Mouse (Mus musculus): ENCODE results near the gene Mrap2. TPM values are rescaled to one million over a fixed set of nuclear protein-coding genes. Genes with fewer than 3 reads are reported as not detected.

The Mrap2 gene
- polyA plus RNA-seq, 1 experiment from 2014 or later = not detected

- Histone ChIP-seq H3K4me2 (no peak overlapping the region), H3K9ac (ENCODE audit: low read depth, low read length) (no peak overlapping the region), H3K4me3 (ENCODE audit: low read depth, low read length) (no peak overlapping the region), H3K36me3 (ENCODE audit: control insufficient read depth, insufficient read depth, low read length) (no peaks in the 10 kb centered on the region), H3K4me1 (replicated peaks; ENCODE audit: control insufficient read depth, insufficient read depth, low read length) (no peaks in the 10 kb centered on the region; the same call in 1 of the 2 replicates), H3K9me3 (ENCODE audit: control insufficient read depth, low read length) (no peaks in the 10 kb centered on the region), H3K27ac (ENCODE audit: low read depth, low read length) (no peak overlapping the region), H3K27me3 (replicated peaks; ENCODE audit: control insufficient read depth, insufficient read depth, low read length) (peaks cover 30% of the 10 kb centered on the region)
- DNase-seq (ENCODE audit: low spot score) (no peak), ATAC-seq (replicated peaks; ENCODE audit: low FRiP score) (no peak)
- 78% methylated on average over 3 of the region's 3 CpGs for whole genome bisulfite sequencing
Measured at GRCm38 (mm10) chr9:87143076-87143475, 1.0 kb upstream of the Mrap2 start.

GRCm38 (mm10) chr9:87144532-87144931 is 426 bp downstream of the Mrap2 start:
- 0 out of 2 replicates have a peak overlapping the region, but pooled peaks have one; percentile 9 for H3K9ac ChIP-seq (ENCODE audit: low read depth, low read length)
- H3K4me1 ChIP-seq (replicated peaks; ENCODE audit: control insufficient read depth, insufficient read depth, low read length) = no peaks in the 10 kb centered on the region; the same call in 1 of the 2 replicates
- WGBS = 3% methylated on average over 19 of the region's 19 CpGs
- no peak overlapping the region for H3K27ac ChIP-seq (ENCODE audit: low read depth, low read length)
- no peaks in the 10 kb centered on the region for H3K9me3 ChIP-seq (ENCODE audit: control insufficient read depth, low read length)
- H3K36me3 ChIP-seq (ENCODE audit: control insufficient read depth, insufficient read depth, low read length) = no peaks in the 10 kb centered on the region
- peak overlapping the region; percentile 24 for H3K4me3 ChIP-seq (ENCODE audit: low read depth, low read length)
- ATAC-seq (replicated peaks; ENCODE audit: low FRiP score) (no peak), DNase-seq (ENCODE audit: low spot score) (no peak)
- H3K4me2 ChIP-seq = peak overlapping the region; percentile 55
- H3K27me3 ChIP-seq (replicated peaks; ENCODE audit: control insufficient read depth, insufficient read depth, low read length) = peaks cover 30% of the 10 kb centered on the region

GRCm38 (mm10) chr9:87145180-87145579 is 1.1 kb downstream of the Mrap2 start:
- 8% methylated on average over 15 of the region's 15 CpGs for WGBS
- no peak overlapping the region for H3K27ac ChIP-seq (ENCODE audit: low read depth, low read length)
- H3K4me2 ChIP-seq = no peak overlapping the region; the same call in 1 of the 2 replicates
- no peaks in the 10 kb centered on the region for H3K36me3 ChIP-seq (ENCODE audit: control insufficient read depth, insufficient read depth, low read length)
- DNase-seq (ENCODE audit: low spot score) (no peak), ATAC-seq (replicated peaks; ENCODE audit: low FRiP score) (no peak)
- H3K9me3 ChIP-seq (ENCODE audit: control insufficient read depth, low read length) = no peaks in the 10 kb centered on the region
- no peak overlapping the region for H3K9ac ChIP-seq (ENCODE audit: low read depth, low read length)
- H3K4me1 ChIP-seq (replicated peaks; ENCODE audit: control insufficient read depth, insufficient read depth, low read length) = no peaks in the 10 kb centered on the region; the same call in 1 of the 2 replicates
- peaks cover 30% of the 10 kb centered on the region for H3K27me3 ChIP-seq (replicated peaks; ENCODE audit: control insufficient read depth, insufficient read depth, low read length)
- no peak overlapping the region for H3K4me3 ChIP-seq (ENCODE audit: low read depth, low read length)

GRCm38 (mm10) chr9:87145671-87146070 is 1.6 kb downstream of the Mrap2 start:
- H3K9me3 ChIP-seq (ENCODE audit: control insufficient read depth, low read length) = no peaks in the 10 kb centered on the region
- H3K9ac ChIP-seq (ENCODE audit: low read depth, low read length) = no peak overlapping the region
- WGBS = 36% methylated on average over 11 of the region's 11 CpGs
- ATAC-seq (replicated peaks; ENCODE audit: low FRiP score) = no peak
- peaks cover 30% of the 10 kb centered on the region for H3K27me3 ChIP-seq (replicated peaks; ENCODE audit: control insufficient read depth, insufficient read depth, low read length)
- H3K4me3 ChIP-seq (ENCODE audit: low read depth, low read length) = no peak overlapping the region
- H3K27ac ChIP-seq (ENCODE audit: low read depth, low read length) = no peak overlapping the region
- DNase-seq (ENCODE audit: low spot score) = no peak
- H3K4me1 ChIP-seq (replicated peaks; ENCODE audit: control insufficient read depth, insufficient read depth, low read length) = no peaks in the 10 kb centered on the region; the same call in 1 of the 2 replicates
- no peaks in the 10 kb centered on the region for H3K36me3 ChIP-seq (ENCODE audit: control insufficient read depth, insufficient read depth, low read length)
- H3K4me2 ChIP-seq = no peak overlapping the region

GRCm38 (mm10) chr9:87146400-87146799 is 2.3 kb downstream of the Mrap2 start:
- Histone ChIP-seq H3K27me3 (replicated peaks; ENCODE audit: control insufficient read depth, insufficient read depth, low read length) (peaks cover 30% of the 10 kb centered on the region), H3K9ac (ENCODE audit: low read depth, low read length) (no peak overlapping the region), H3K4me2 (no peak overlapping the region), H3K9me3 (ENCODE audit: control insufficient read depth, low read length) (no peaks in the 10 kb centered on the region), H3K4me1 (replicated peaks; ENCODE audit: control insufficient read depth, insufficient read depth, low read length) (no peaks in the 10 kb centered on the region; the same call in 1 of the 2 replicates), H3K36me3 (ENCODE audit: control insufficient read depth, insufficient read depth, low read length) (no peaks in the 10 kb centered on the region), H3K27ac (ENCODE audit: low read depth, low read length) (no peak overlapping the region), H3K4me3 (ENCODE audit: low read depth, low read length) (no peak overlapping the region)
- DNase-seq (ENCODE audit: low spot score) (no peak), ATAC-seq (replicated peaks; ENCODE audit: low FRiP score) (no peak)
- WGBS = 72% methylated on average over 4 of the region's 4 CpGs

GRCm38 (mm10) chr9:87147927-87148326 is 3.8 kb downstream of the Mrap2 start:
- H3K36me3 ChIP-seq (ENCODE audit: control insufficient read depth, insufficient read depth, low read length) = no peaks in the 10 kb centered on the region
- DNase-seq (ENCODE audit: low spot score) (no peak), ATAC-seq (replicated peaks; ENCODE audit: low FRiP score) (no peak)
- no peaks in the 10 kb centered on the region for H3K9me3 ChIP-seq (ENCODE audit: control insufficient read depth, low read length)
- no peak overlapping the region for H3K27ac ChIP-seq (ENCODE audit: low read depth, low read length)
- peaks cover 30% of the 10 kb centered on the region for H3K27me3 ChIP-seq (replicated peaks; ENCODE audit: control insufficient read depth, insufficient read depth, low read length)
- no peaks in the 10 kb centered on the region; the same call in 1 of the 2 replicates for H3K4me1 ChIP-seq (replicated peaks; ENCODE audit: control insufficient read depth, insufficient read depth, low read length)
- no peak overlapping the region for H3K4me3 ChIP-seq (ENCODE audit: low read depth, low read length)
- no peak overlapping the region for H3K4me2 ChIP-seq
- 74% methylated on average over 2 of the region's 2 CpGs for WGBS
- H3K9ac ChIP-seq (ENCODE audit: low read depth, low read length) = no peak overlapping the region

GRCm38 (mm10) chr9:87152641-87153325 is 8.7 kb downstream of the Mrap2 start:
- Histone ChIP-seq H3K27me3 (replicated peaks; ENCODE audit: control insufficient read depth, insufficient read depth, low read length) (no peaks in the 10 kb centered on the region), H3K4me3 (ENCODE audit: low read depth, low read length) (no peak overlapping the region), H3K4me1 (replicated peaks; ENCODE audit: control insufficient read depth, insufficient read depth, low read length) (no peaks in the 10 kb centered on the region), H3K36me3 (ENCODE audit: control insufficient read depth, insufficient read depth, low read length) (no peaks in the 10 kb centered on the region), H3K9me3 (ENCODE audit: control insufficient read depth, low read length) (no peaks in the 10 kb centered on the region), H3K4me2 (no peak overlapping the region), H3K9ac (ENCODE audit: low read depth, low read length) (no peak overlapping the region), H3K27ac (ENCODE audit: low read depth, low read length) (no peak overlapping the region)
- WGBS = 100% methylated on average over 1 of the region's 1 CpGs
- ATAC-seq (replicated peaks; ENCODE audit: low FRiP score) (no peak), DNase-seq (ENCODE audit: low spot score) (no peak)

- Histone ChIP-seq H3K27ac (ENCODE audit: low read depth, low read length) (no peak overlapping the region), H3K36me3 (ENCODE audit: control insufficient read depth, insufficient read depth, low read length) (no peaks in the 10 kb centered on the region), H3K9ac (ENCODE audit: low read depth, low read length) (no peak overlapping the region), H3K4me2 (no peak overlapping the region), H3K9me3 (ENCODE audit: control insufficient read depth, low read length) (no peaks in the 10 kb centered on the region), H3K4me1 (replicated peaks; ENCODE audit: control insufficient read depth, insufficient read depth, low read length) (no peaks in the 10 kb centered on the region), H3K27me3 (replicated peaks; ENCODE audit: control insufficient read depth, insufficient read depth, low read length) (no peaks in the 10 kb centered on the region), H3K4me3 (ENCODE audit: low read depth, low read length) (no peak overlapping the region)
- no peak for DNase-seq (ENCODE audit: low spot score)
- 77% methylated on average over 4 of the region's 4 CpGs for WGBS
- ATAC-seq (replicated peaks; ENCODE audit: low FRiP score) = no peak
Measured at GRCm38 (mm10) chr9:87162559-87162958, 18.5 kb downstream of the Mrap2 start.
